Mouse (Mus musculus) hindbrain, embryonic 11.5 days (tissue): ENCODE measurements around the gene Pkib. TPM values are rescaled to one million over a fixed set of nuclear protein-coding genes. Genes with fewer than 3 reads are reported as not detected.

Source experiments
- ATAC-seq: fragments of 200-750 bp; cut with Nextera tagmentation; 2 replicates; pipeline ENCODE4 v1.8.0; 2017; ENCODE audit warnings: mild to moderate bottlenecking, moderate TSS enrichment, moderate library complexity; ENCODE audit not compliant: low FRiP score
- DNase-seq: peaks from one replicate; pipeline ENCODE4 v3.0.0-alpha.2; 2015; ENCODE audit warnings: low spot score
- H3K27ac ChIP-seq: fragments of 300-500 bp; sonication (generic); 2 replicates; pipeline ENCODE4 v1.5.1; 2014; ENCODE audit warnings: mild to moderate bottlenecking, low read depth, low read length
- H3K27me3 ChIP-seq: fragments of 300-500 bp; sonication (generic); 2 replicates; pipeline ENCODE4 v1.6.1; 2014; ENCODE audit warnings: mild to moderate bottlenecking, low read length, moderate library complexity, mixed read lengths; ENCODE audit not compliant: control insufficient read depth, insufficient read depth
- H3K36me3 ChIP-seq: fragments of 300-500 bp; sonication (generic); 2 replicates; pipeline ENCODE4 v1.6.1; 2014; ENCODE audit warnings: mild to moderate bottlenecking, low read length, moderate library complexity, mixed read lengths; ENCODE audit not compliant: control insufficient read depth, insufficient read depth
- H3K4me1 ChIP-seq: fragments of 300-500 bp; sonication (generic); replicated peaks from 2 replicates; pipeline ENCODE4 v1.6.1; 2014; ENCODE audit warnings: low read length, mixed read lengths; ENCODE audit not compliant: control insufficient read depth, insufficient read depth
- H3K4me2 ChIP-seq: fragments of 300-500 bp; sonication (generic); replicated peaks from 2 replicates; pipeline ENCODE4 v1.6.1; 2014; ENCODE audit warnings: mild to moderate bottlenecking, low read depth, low read length
- H3K4me3 ChIP-seq: fragments of 300-500 bp; sonication (generic); 2 replicates; pipeline ENCODE4 v1.5.1; 2014; ENCODE audit warnings: low read depth, low read length
- H3K9ac ChIP-seq: fragments of 300-500 bp; sonication (generic); 2 replicates; pipeline ENCODE4 v1.6.1; 2014; ENCODE audit warnings: low read depth, low read length
- H3K9me3 ChIP-seq: fragments of 300-500 bp; sonication (generic); 2 replicates; pipeline ENCODE4 v1.6.1; 2016; ENCODE audit warnings: low read length; ENCODE audit not compliant: control insufficient read depth
- WGBS: fragments of 180-500 bp; shearing (Covaris S2); extraction: QIAGEN DNeasy Blood & Tissue Kit; methylation state at CpG from one replicate; pipeline ENCODE4 v1.1.7; 2014; 5-methylcytosine and 5-hydroxymethylcytosine counted together
- polyA plus RNA-seq: library from polyadenylated mRNA; unstranded; fragments of >200 nt; fragmentation: Nextera tagmentation; extraction: Ambion mirVana; gene quantifications from 2 replicates; pipeline ENCODE4 v1.2.1, GENCODE M21; 2014

Pkib gene
- 2.1 and 4.1 TPM in 2 replicates for polyA plus RNA-seq

- WGBS: 2% methylated on average over 41 of the region's 41 CpGs
- Histone ChIP-seq H3K4me1 (no peaks in the 10 kb centered on the region), H3K27me3 (0 out of 2 replicates have a peak, but pooled peaks cover 3% of the 10 kb centered on the region), H3K36me3 (no peaks in the 10 kb centered on the region), H3K4me2 (peak within 1 kb of the TSS; percentile 83), H3K27ac (no peak within 1 kb of the TSS), H3K9me3 (no peaks in the 10 kb centered on the region), H3K9ac (peak within 1 kb of the TSS; percentile 37), H3K4me3 (peak within 1 kb of the TSS; percentile 41)
- ATAC-seq: peak; percentile 94
- DNase-seq: peak; percentile 68
Measured at GRCm38 (mm10) chr10:57631896-57632867, at the start of gene Pkib. Gene Pkib (plus strand): TSS chr10:57631981.

GRCm38 (mm10) chr10:57583927-57584326 lies 47.9 kb upstream of the Pkib start:
- Histone ChIP-seq H3K4me3 (no peak overlapping the region), H3K27ac (no peak overlapping the region), H3K9ac (no peak overlapping the region), H3K4me1 (no peaks in the 10 kb centered on the region), H3K27me3 (no peaks in the 10 kb centered on the region), H3K4me2 (no peak overlapping the region), H3K36me3 (no peaks in the 10 kb centered on the region), H3K9me3 (no peaks in the 10 kb centered on the region)
- 48% methylated on average over 1 of the region's 1 CpGs for WGBS
- DNase-seq (no peak), ATAC-seq (no peak)

- 86% methylated on average over 2 of the region's 2 CpGs for WGBS
- no peaks in the 10 kb centered on the region for H3K27me3 ChIP-seq
- DNase-seq (no peak), ATAC-seq (no peak)
- H3K36me3 ChIP-seq: no peaks in the 10 kb centered on the region
- H3K4me1 ChIP-seq: no peaks in the 10 kb centered on the region
- no peak overlapping the region for H3K4me2 ChIP-seq
- no peak overlapping the region for H3K4me3 ChIP-seq
- H3K9me3 ChIP-seq: no peaks in the 10 kb centered on the region
- no peak overlapping the region for H3K27ac ChIP-seq
- H3K9ac ChIP-seq: no peak overlapping the region
Measured at GRCm38 (mm10) chr10:57594266-57594665, 37.5 kb upstream of the Pkib start.

- H3K4me3 ChIP-seq: no peak overlapping the region
- no peak for DNase-seq
- H3K4me2 ChIP-seq: no peak overlapping the region
- H3K4me1 ChIP-seq: no peaks in the 10 kb centered on the region
- H3K27me3 ChIP-seq: no peaks in the 10 kb centered on the region
- H3K36me3 ChIP-seq: no peaks in the 10 kb centered on the region
- no peaks in the 10 kb centered on the region for H3K9me3 ChIP-seq
- ATAC-seq: no peak
- WGBS: 81% methylated on average over 2 of the region's 2 CpGs
- no peak overlapping the region for H3K9ac ChIP-seq
- no peak overlapping the region for H3K27ac ChIP-seq
Measured at GRCm38 (mm10) chr10:57597172-57597571, 34.6 kb upstream of the Pkib start.

GRCm38 (mm10) chr10:57602951-57603350 lies 28.8 kb upstream of the Pkib start:
- H3K4me3 ChIP-seq: no peak overlapping the region
- H3K4me2 ChIP-seq: no peak overlapping the region
- H3K36me3 ChIP-seq: no peaks in the 10 kb centered on the region
- H3K9me3 ChIP-seq: no peaks in the 10 kb centered on the region
- no peaks in the 10 kb centered on the region for H3K4me1 ChIP-seq
- no peak overlapping the region for H3K27ac ChIP-seq
- no peak for DNase-seq
- H3K9ac ChIP-seq: no peak overlapping the region
- WGBS: 90% methylated on average over 4 of the region's 4 CpGs
- H3K27me3 ChIP-seq: no peaks in the 10 kb centered on the region
- ATAC-seq: no peak

- Histone ChIP-seq H3K9me3 (no peaks in the 10 kb centered on the region), H3K4me1 (no peaks in the 10 kb centered on the region), H3K36me3 (no peaks in the 10 kb centered on the region), H3K9ac (no peak overlapping the region), H3K27me3 (no peaks in the 10 kb centered on the region), H3K4me3 (no peak overlapping the region), H3K27ac (no peak overlapping the region), H3K4me2 (no peak overlapping the region)
- no peak for ATAC-seq
- 83% methylated on average over 10 of the region's 10 CpGs for WGBS
- no peak for DNase-seq
Measured at GRCm38 (mm10) chr10:57623311-57623710, 8.5 kb upstream of the Pkib start.

GRCm38 (mm10) chr10:57627773-57628172 lies 4.0 kb upstream of the Pkib start:
- WGBS: 79% methylated on average over 2 of the region's 2 CpGs
- Histone ChIP-seq H3K4me3 (no peak overlapping the region), H3K9me3 (no peaks in the 10 kb centered on the region), H3K9ac (no peak overlapping the region), H3K27me3 (0 out of 2 replicates have a peak, but pooled peaks cover 3% of the 10 kb centered on the region), H3K4me1 (no peaks in the 10 kb centered on the region), H3K27ac (no peak overlapping the region), H3K36me3 (no peaks in the 10 kb centered on the region), H3K4me2 (no peak overlapping the region)
- no peak for ATAC-seq
- DNase-seq: no peak

- H3K4me2 ChIP-seq: no peak overlapping the region
- H3K27ac ChIP-seq: no peak overlapping the region
- no peaks in the 10 kb centered on the region for H3K36me3 ChIP-seq
- H3K27me3 ChIP-seq: 0 out of 2 replicates have a peak, but pooled peaks cover 3% of the 10 kb centered on the region
- no peaks in the 10 kb centered on the region for H3K9me3 ChIP-seq
- 93% methylated on average over 2 of the region's 2 CpGs for WGBS
- no peaks in the 10 kb centered on the region for H3K4me1 ChIP-seq
- no peak for ATAC-seq
- no peak overlapping the region for H3K9ac ChIP-seq
- DNase-seq: no peak
- H3K4me3 ChIP-seq: no peak overlapping the region
Measured at GRCm38 (mm10) chr10:57630557-57630956, 1.2 kb upstream of the Pkib start.

GRCm38 (mm10) chr10:57632868-57633240 lies 1.1 kb downstream of the Pkib start:
- H3K36me3 ChIP-seq: no peaks in the 10 kb centered on the region
- DNase-seq: peak; percentile 4
- H3K27me3 ChIP-seq: 0 out of 2 replicates have a peak, but pooled peaks cover 3% of the 10 kb centered on the region
- H3K27ac ChIP-seq: no peak overlapping the region
- WGBS: 74% methylated on average over 4 of the region's 4 CpGs
- peak overlapping the region; percentile 83; the same call in 1 of the 2 replicates for H3K4me2 ChIP-seq
- H3K9ac ChIP-seq: no peak overlapping the region
- no peak overlapping the region for H3K4me3 ChIP-seq
- no peak for ATAC-seq
- no peaks in the 10 kb centered on the region for H3K4me1 ChIP-seq
- no peaks in the 10 kb centered on the region for H3K9me3 ChIP-seq
